Mouse (Mus musculus): ENCODE data around the gene Paqr6.
A peak's percentile ranks its signal among the peaks of the same experiment; 100 is the strongest.
"Not testable (repeated sequence)": the region's sequence is repeated elsewhere in the genome, so short reads cannot be mapped to it uniquely, and the experiment has no call there.

Gene Paqr6

GRCm38 (mm10) chr3:88366830-88367428, 2.5 kb downstream of the Paqr6 start:
- peak; percentile 84 for DNase-seq

- not testable (repeated sequence) for DNase-seq
Observed at GRCm38 (mm10) chr3:88367517-88367916, 3.1 kb downstream of the Paqr6 start.

- not testable (repeated sequence) for DNase-seq
Observed at GRCm38 (mm10) chr3:88368511-88368910, 4.1 kb downstream of the Paqr6 start.

GRCm38 (mm10) chr3:88372643-88373042, 8.3 kb downstream of the Paqr6 start, which contains the start of gene Bglap3:
Gene Bglap3 (minus strand): TSS chr3:88372743.
- DNase-seq: not testable (repeated sequence)

GRCm38 (mm10) chr3:88375750-88376626, 11.6 kb downstream of the Paqr6 start:
- peak; percentile 64 for DNase-seq

- not testable (repeated sequence) for DNase-seq
Observed at GRCm38 (mm10) chr3:88376644-88377043, 12.3 kb downstream of the Paqr6 start.

GRCm38 (mm10) chr3:88378599-88378998, 14.2 kb downstream of the Paqr6 start, which contains the start of gene Bglap2:
Gene Bglap2 (minus strand): TSS chr3:88378699.
- not testable (repeated sequence) for DNase-seq

- DNase-seq: peak; percentile 71
Observed at GRCm38 (mm10) chr3:88381389-88382315, 17.3 kb downstream of the Paqr6 start.

GRCm38 (mm10) chr3:88382383-88382782, 18.0 kb downstream of the Paqr6 start:
- DNase-seq: not testable (repeated sequence)

- no peak for DNase-seq
Observed at GRCm38 (mm10) chr3:88384364-88384763, 20.0 kb downstream of the Paqr6 start, which contains the start of gene Bglap. Gene Bglap (minus strand): TSS chr3:88384464.

GRCm38 (mm10) chr3:88393776-88394375, 29.5 kb downstream of the Paqr6 start:
- DNase-seq: no peak

- DNase-seq: no peak
Observed at GRCm38 (mm10) chr3:88395288-88395687, 30.9 kb downstream of the Paqr6 start.

GRCm38 (mm10) chr3:88395742-88396141, 31.4 kb downstream of the Paqr6 start:
- no peak for DNase-seq

GRCm38 (mm10) chr3:88398666-88399065, 34.3 kb downstream of the Paqr6 start:
- no peak for DNase-seq

- no peak for DNase-seq
Observed at GRCm38 (mm10) chr3:88403522-88404230, 39.3 kb downstream of the Paqr6 start.

GRCm38 (mm10) chr3:88407090-88407489, 42.7 kb downstream of the Paqr6 start:
- DNase-seq: peak; percentile 72

GRCm38 (mm10) chr3:88407529-88407928, 43.1 kb downstream of the Paqr6 start:
- DNase-seq: no peak

GRCm38 (mm10) chr3:88408953-88409352, 44.6 kb downstream of the Paqr6 start:
- DNase-seq: no peak

- DNase-seq: peak; percentile 92
Observed at GRCm38 (mm10) chr3:88409741-88410644, 45.6 kb downstream of the Paqr6 start, which contains the start of gene Pmf1. Gene Pmf1 (minus strand): TSS chr3:88410331.

GRCm38 (mm10) chr3:88410645-88411031, 46.3 kb downstream of the Paqr6 start:
- no peak for DNase-seq

Measured in thymus, postnatal 25 days (tissue).